Mouse (Mus musculus) heart, adult 2 months (tissue): Measurements from ENCODE around the gene Evc.

Source experiments
- CTCF ChIP-seq: fragments of 200-600 bp; IDR thresholded peaks from 2 replicates; pipeline ENCODE4 v1.8.1; 2022; ENCODE audit warnings: antibody characterized with exemption, mild to moderate bottlenecking, moderate library complexity
- POLR2A ChIP-seq: fragments of 200-500 bp; IDR thresholded peaks from 2 replicates; pipeline ENCODE4 v1.6.1; 2011; ENCODE audit warnings: mild to moderate bottlenecking, low read depth, low read length, control low read depth; ENCODE audit not compliant: insufficient read depth

DNA sequence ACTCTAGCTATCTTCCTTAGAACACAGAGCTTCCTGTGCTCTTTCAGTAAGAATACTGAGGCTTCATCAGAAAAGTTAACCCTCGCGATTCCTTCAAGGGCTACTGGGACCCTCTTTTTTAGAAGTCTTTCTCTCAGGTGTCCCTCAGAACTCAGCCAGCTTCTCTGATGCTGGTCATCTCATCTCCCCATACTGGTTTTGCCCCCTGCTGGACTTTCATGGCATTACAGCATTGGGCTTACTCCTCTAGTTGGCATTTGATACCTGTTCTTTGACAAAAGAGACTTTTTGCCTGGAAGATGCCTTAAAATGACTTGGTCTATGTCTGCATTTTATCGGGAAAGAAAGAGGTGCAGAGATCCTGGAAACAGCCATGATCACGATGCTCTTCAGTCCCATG lies 17.7 kb upstream of the Evc start:
- peak; percentile 87 for TF ChIP-seq CTCF
- TF ChIP-seq POLR2A = no peak
